In genomic region chr11:34805026-34805425, GRCm38 (mm10) we compare ENCODE assay signal across 1 mouse cellular context. TPM values are rescaled to one million over a fixed set of nuclear protein-coding genes. Genes with fewer than 3 reads are reported as not detected.
"Had no signal": no experiment of that assay in that cellular context is flagged by ENCODE, and none has a peak within 500 bp of the region (broad histone marks: within the 10 kb centered on the region; RNA-seq: fewer than 3 reads in every experiment).

No protein-coding gene starts in this region.

RNA-seq across cellular contexts. Expression of gene Spdl1, which starts 28.4 kb away (rescaled TPM):
- total RNA-seq: gastrocnemius, adult 18-20 months had no signal
